ENCODE assay signal across 18 mouse cellular contexts in the genomic region with DNA sequence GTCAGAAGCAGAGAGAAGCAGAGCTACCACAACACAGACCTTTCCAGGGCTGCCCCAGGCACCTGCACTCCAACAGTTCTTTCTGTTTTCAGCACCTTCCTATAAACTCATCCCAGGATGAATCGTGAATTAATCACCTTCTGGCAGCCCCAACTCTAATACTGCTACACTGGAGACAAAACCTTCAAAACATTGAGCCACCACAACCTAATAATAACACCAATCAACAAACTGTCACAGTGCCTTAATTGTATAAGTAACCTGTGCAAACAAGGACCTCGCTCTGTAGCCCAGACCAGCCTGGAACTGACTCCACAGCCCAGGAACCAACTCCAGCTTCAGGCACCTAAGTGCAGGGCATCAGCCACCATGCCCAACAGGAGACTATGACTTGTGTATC.
"Had no signal": no experiment of that assay in that cellular context is flagged by ENCODE, and none has a peak within 500 bp of the region (broad histone marks: within the 10 kb centered on the region; RNA-seq: fewer than 3 reads in every experiment).

No protein-coding gene starts in this region.

- H3K27me3 ChIP-seq: lung, embryonic 15.5 days; megakaryocyte, embryonic 14.5 days; midbrain, embryonic 13.5 days; midbrain, embryonic 15.5 days; neural tube, embryonic 12.5 days; stomach, embryonic 15.5 days had no signal

- H3K9me3 ChIP-seq: lung, embryonic 15.5 days; midbrain, embryonic 13.5 days; midbrain, embryonic 15.5 days; neural tube, embryonic 12.5 days; stomach, embryonic 15.5 days had no signal

- ATAC-seq: liver, postnatal 0 days; lung, postnatal 0 days; midbrain, embryonic 13.5 days; midbrain, embryonic 15.5 days had no signal

- H3K9ac ChIP-seq: liver, postnatal 0 days; lung, embryonic 15.5 days; midbrain, embryonic 13.5 days; midbrain, embryonic 15.5 days; neural tube, embryonic 12.5 days; stomach, embryonic 15.5 days had no signal

- DNase-seq: liver, postnatal 0 days; lung, adult 2 months; lung, postnatal 14 days; lung, postnatal 36 days; right cerebral cortex, postnatal 14 days; thymus, adult 2 months; thymus, postnatal 14 days; thymus, postnatal 36 days had no signal

- H3K27ac ChIP-seq: lung, embryonic 15.5 days; macrophage; midbrain, embryonic 13.5 days; midbrain, embryonic 15.5 days; neural tube, embryonic 12.5 days; stomach, embryonic 15.5 days; stomach, postnatal 0 days had no signal

- H3K4me3 ChIP-seq: lung, embryonic 15.5 days; megakaryocyte, embryonic 14.5 days; midbrain, embryonic 13.5 days; midbrain, embryonic 15.5 days; neural tube, embryonic 12.5 days; stomach, embryonic 15.5 days had no signal

- H3K36me3 ChIP-seq: lung, embryonic 15.5 days; midbrain, embryonic 15.5 days; neural tube, embryonic 12.5 days had no signal

- H3K4me2 ChIP-seq: lung, embryonic 15.5 days; midbrain, embryonic 11.5 days; midbrain, embryonic 13.5 days; midbrain, embryonic 15.5 days; neural tube, embryonic 12.5 days; stomach, embryonic 15.5 days had no signal
